Mouse (Mus musculus) adrenal gland (tissue): ENCODE results near the gene Atf7ip.

Experiments
- intact Hi-C: fragments of 180-260 bp; cut with DNase I; formaldehyde crosslinking; loops from one replicate; pipeline ENCODE4 v1.15.1; 2025

The Atf7ip gene

GRCm38 (mm10) chr6:136520361-136520760 is 14.4 kb downstream of the Atf7ip start:
- intact Hi-C loops: no loop called here

GRCm38 (mm10) chr6:136521681-136522080 is 15.7 kb downstream of the Atf7ip start:
- intact Hi-C loops: no loop called here

- intact Hi-C loops: no loop called here
These were observed 16.7 kb downstream of the Atf7ip start for GRCm38 (mm10) chr6:136522658-136523057.

GRCm38 (mm10) chr6:136524751-136525150 is 18.8 kb downstream of the Atf7ip start:
- intact Hi-C loops: no loop called here

- intact Hi-C loops: no loop called here
These were observed 19.6 kb downstream of the Atf7ip start for GRCm38 (mm10) chr6:136525567-136525966.

- intact Hi-C loops: no loop called here
These were observed 23.2 kb downstream of the Atf7ip start for GRCm38 (mm10) chr6:136529156-136529555.

GRCm38 (mm10) chr6:136531792-136532230 is 25.8 kb downstream of the Atf7ip start:
- intact Hi-C loops: no loop called here

GRCm38 (mm10) chr6:136532535-136533291 is 26.7 kb downstream of the Atf7ip start:
- intact Hi-C loops: no loop called here

GRCm38 (mm10) chr6:136533804-136534203 is 27.8 kb downstream of the Atf7ip start:
- intact Hi-C loops: no loop called here

- intact Hi-C loops: no loop called here
These were observed 28.5 kb downstream of the Atf7ip start for GRCm38 (mm10) chr6:136534444-136534843.

- intact Hi-C loops: no loop called here
These were observed 29.2 kb downstream of the Atf7ip start for GRCm38 (mm10) chr6:136535176-136535575.

- intact Hi-C loops: no loop called here
These were observed 30.2 kb downstream of the Atf7ip start for GRCm38 (mm10) chr6:136536121-136536520.

- intact Hi-C loops: no loop called here
These were observed 35.4 kb downstream of the Atf7ip start for GRCm38 (mm10) chr6:136541350-136541749.

GRCm38 (mm10) chr6:136542105-136542504 is 36.1 kb downstream of the Atf7ip start:
- intact Hi-C loops: no loop called here

GRCm38 (mm10) chr6:136543164-136543563 is 37.2 kb downstream of the Atf7ip start:
- intact Hi-C loops: no loop called here

- intact Hi-C loops: no loop called here
These were observed 39.4 kb downstream of the Atf7ip start for GRCm38 (mm10) chr6:136545284-136545870.

- intact Hi-C loops: no loop called here
These were observed 40.3 kb downstream of the Atf7ip start for GRCm38 (mm10) chr6:136546286-136546685.

GRCm38 (mm10) chr6:136546987-136547386 is 41.0 kb downstream of the Atf7ip start:
- intact Hi-C loops: no loop called here

GRCm38 (mm10) chr6:136548041-136548770 is 42.2 kb downstream of the Atf7ip start:
- intact Hi-C loops: no loop called here

- intact Hi-C loops: no loop called here
These were observed 42.8 kb downstream of the Atf7ip start for GRCm38 (mm10) chr6:136548796-136549195.

GRCm38 (mm10) chr6:136549606-136550005 is 43.6 kb downstream of the Atf7ip start:
- intact Hi-C loops: no loop called here

GRCm38 (mm10) chr6:136550596-136551304 is 44.8 kb downstream of the Atf7ip start:
- intact Hi-C loops: no loop called here
